Mouse (Mus musculus) Patski (cell line): ENCODE data around the gene Pum2. TPM values are rescaled to one million over a fixed set of nuclear protein-coding genes. Genes with fewer than 3 reads are reported as not detected.

Source experiments
- ATAC-seq: fragments of 100-300 bp; one replicate; pipeline ENCODE4 v1.8.0; 2021
- CTCF ChIA-PET: fragments of 350-600 bp; sonication (Branson Sonifier 250); formaldehyde crosslinking; loops from one replicate; lab custom pipeline; 2022; ENCODE audit warnings: inconsistent platforms; lab: Charles Lee
- POLR2A ChIA-PET: fragments of 350-600 bp; sonication (Branson Sonifier 250); formaldehyde crosslinking; loops from one replicate; lab custom pipeline; 2022; ENCODE audit warnings: antibody characterized with exemption, inconsistent platforms; lab: Charles Lee
- DNase-seq: peaks from one replicate; pipeline ENCODE4 v3.0.0-alpha.2; 2011; ENCODE audit warnings: low read depth, low spot score
- H3K27me3 ChIP-seq: fragments of 371-371 bp; one replicate; pipeline ENCODE4 v1.5.1; 2021
- CTCF ChIP-seq: fragments of 100-300 bp; IDR thresholded peaks from one replicate; pipeline ENCODE4 v1.5.1; 2021
- in situ Hi-C: fragments of 300-500 bp; cut with MboI; formaldehyde crosslinking; loops from 3 replicates; pipeline ENCODE4 v1.11.1; 2018; ENCODE audit warnings: low pct_unique_long_range_greater_than_20kb, mixed read lengths
- polyA plus RNA-seq: library from polyadenylated mRNA; unstranded; gene quantifications from one replicate; pipeline ENCODE4 v1.2.3, GENCODE M21; 2021

Gene Pum2
- polyA plus RNA-seq, 1 experiment from 2014 or later: 107 TPM

- CTCF ChIA-PET: no interaction called here
- no peak for DNase-seq
- POLR2A ChIA-PET: no interaction called here
These were observed 102.3 kb downstream of the Pum2 start for GRCm38 (mm10) chr12:8776206-8776605.

GRCm38 (mm10) chr12:8776741-8777140 is 102.8 kb downstream of the Pum2 start:
- ATAC-seq (no peak), DNase-seq (no peak)
- TF ChIP-seq CTCF: no peak
- CTCF ChIA-PET: no interaction called here
- H3K27me3 ChIP-seq: no peaks in the 10 kb centered on the region
- in situ Hi-C loops: no loop called here
- POLR2A ChIA-PET: no interaction called here

More at GRCm38 (mm10) chr12:8776206-8776605, 102.3 kb downstream of the Pum2 start:
- no peak for ATAC-seq
- H3K27me3 ChIP-seq: no peaks in the 10 kb centered on the region
- TF ChIP-seq CTCF: no peak
- in situ Hi-C loops: no loop called here

GRCm38 (mm10) chr12:8778106-8778505 is 104.2 kb downstream of the Pum2 start:
- no peak for TF ChIP-seq CTCF
- POLR2A ChIA-PET: no interaction called here
- CTCF ChIA-PET: no interaction called here
- no peak for DNase-seq
- H3K27me3 ChIP-seq: no peaks in the 10 kb centered on the region
- ATAC-seq: no peak
- in situ Hi-C loops: no loop called here

- no peak for TF ChIP-seq CTCF
- POLR2A ChIA-PET: no interaction called here
- H3K27me3 ChIP-seq: no peaks in the 10 kb centered on the region
- in situ Hi-C loops: no loop called here
- CTCF ChIA-PET: no interaction called here
- ATAC-seq (no peak), DNase-seq (no peak)
These were observed 105.9 kb downstream of the Pum2 start for GRCm38 (mm10) chr12:8779851-8780250.

GRCm38 (mm10) chr12:8781121-8781520 is 107.2 kb downstream of the Pum2 start:
- POLR2A ChIA-PET: no interaction called here
- no peak for ATAC-seq
- CTCF ChIA-PET: no interaction called here
- H3K27me3 ChIP-seq: no peaks in the 10 kb centered on the region
- no peak for TF ChIP-seq CTCF
- DNase-seq: no peak
- in situ Hi-C loops: no loop called here

GRCm38 (mm10) chr12:8781681-8782378 is 107.9 kb downstream of the Pum2 start:
- no peak for ATAC-seq

GRCm38 (mm10) chr12:8782565-8782964 is 108.6 kb downstream of the Pum2 start:
- ATAC-seq: no peak

More at GRCm38 (mm10) chr12:8781681-8782378, 107.9 kb downstream of the Pum2 start:
- in situ Hi-C loops: no loop called here
- POLR2A ChIA-PET: no interaction called here
- no peak for TF ChIP-seq CTCF
- DNase-seq: no peak
- CTCF ChIA-PET: no interaction called here
- H3K27me3 ChIP-seq: no peaks in the 10 kb centered on the region

GRCm38 (mm10) chr12:8784189-8784588 is 110.3 kb downstream of the Pum2 start:
- ChIA-PET CTCF (interaction anchor here (1.4 kb wide), 2 partner anchors 9 to 14 kb away, joined by 3 to 4 read pairs; no protein-coding TSS in a partner anchor), POLR2A (no interaction called here)
- DNase-seq: no peak
- TF ChIP-seq CTCF: no peak
- in situ Hi-C loops: no loop called here
- ATAC-seq: no peak
- H3K27me3 ChIP-seq: no peaks in the 10 kb centered on the region

More at GRCm38 (mm10) chr12:8782565-8782964, 108.6 kb downstream of the Pum2 start:
- no peak for DNase-seq
- CTCF ChIA-PET: no interaction called here
- TF ChIP-seq CTCF: no peak
- H3K27me3 ChIP-seq: no peaks in the 10 kb centered on the region
- in situ Hi-C loops: no loop called here
- POLR2A ChIA-PET: no interaction called here

- no peak for DNase-seq
- no peak for ATAC-seq
- H3K27me3 ChIP-seq: no peaks in the 10 kb centered on the region
- in situ Hi-C loops: no loop called here
- ChIA-PET POLR2A (no interaction called here), CTCF (no interaction called here)
- no peak for TF ChIP-seq CTCF
These were observed 112.5 kb downstream of the Pum2 start for GRCm38 (mm10) chr12:8786476-8786875.

- no peak for ATAC-seq
- no peak for TF ChIP-seq CTCF
- DNase-seq: no peak
- POLR2A ChIA-PET: no interaction called here
- CTCF ChIA-PET: interaction anchor here (0.7 kb wide), 1 partner anchor 9 kb away, joined by 3 read pairs; no protein-coding TSS in a partner anchor
- H3K27me3 ChIP-seq: no peaks in the 10 kb centered on the region
- in situ Hi-C loops: no loop called here
These were observed 113.2 kb downstream of the Pum2 start for GRCm38 (mm10) chr12:8786984-8787730.

- ChIA-PET POLR2A (no interaction called here), CTCF (interaction anchor here (1.3 to 1.4 kb wide), 2 partner anchors 18 to 93 kb away, joined by 4 read pairs; no protein-coding TSS in a partner anchor)
- in situ Hi-C loops: no loop called here
- no peaks in the 10 kb centered on the region for H3K27me3 ChIP-seq
- ATAC-seq (no peak), DNase-seq (no peak)
- no peak for TF ChIP-seq CTCF
These were observed 114.5 kb downstream of the Pum2 start for GRCm38 (mm10) chr12:8788469-8788868.
